ENCODE assay signal across 14 mouse cellular contexts in genomic region chr8:91685408-91685807, GRCm38 (mm10).
DNase-seq lines count a peak whose midpoint lies in the region; ATAC-seq and TF ChIP-seq lines count a peak whose summit lies in the region.
"Had no signal": no experiment of that assay in that cellular context is flagged by ENCODE, and none has a peak within 500 bp of the region (broad histone marks: within the 10 kb centered on the region; RNA-seq: fewer than 3 reads in every experiment).

No protein-coding gene starts in this region.

- no peak overlapping the region for H3K9ac ChIP-seq in liver, postnatal 0 days (replicated peaks)
- H3K9ac ChIP-seq: forebrain, embryonic 12.5 days; limb, embryonic 15.5 days; midbrain, embryonic 13.5 days had no signal

- no peak overlapping the region for H3K4me2 ChIP-seq in liver, postnatal 0 days (ENCODE audit: low read depth, low read length)
- H3K4me2 ChIP-seq: forebrain, embryonic 12.5 days; limb, embryonic 15.5 days; midbrain, embryonic 13.5 days had no signal

- no peaks in the 10 kb centered on the region for H3K36me3 ChIP-seq in liver, postnatal 0 days (replicated peaks; ENCODE audit: insufficient read depth, low read length)
- H3K36me3 ChIP-seq: forebrain, embryonic 12.5 days; limb, embryonic 15.5 days; midbrain, embryonic 13.5 days had no signal

- H3K27ac ChIP-seq in liver, postnatal 0 days (ENCODE audit: low read depth), result no peak overlapping the region
- H3K27ac ChIP-seq: forebrain, embryonic 12.5 days; limb, embryonic 15.5 days; midbrain, embryonic 13.5 days had no signal

- no peaks in the 10 kb centered on the region for H3K9me3 ChIP-seq in liver, postnatal 0 days (ENCODE audit: low read length)
- H3K9me3 ChIP-seq: forebrain, embryonic 12.5 days; limb, embryonic 15.5 days; midbrain, embryonic 13.5 days had no signal

- intact Hi-C loops in heart, postnatal 14 days (cut with DNase I), result no loop called here

- WGBS in liver, postnatal 0 days (ENCODE audit: insufficient replicate concordance), result 43% methylated on average over 3 of the region's 3 CpGs

- H3K27me3 ChIP-seq in liver, postnatal 0 days (ENCODE audit: insufficient read depth, low read length), result 0 out of 2 replicates have a peak, but pooled peaks cover 2% of the 10 kb centered on the region
- H3K27me3 ChIP-seq: Patski had no signal

- no peaks in the 10 kb centered on the region for H3K4me1 ChIP-seq in liver, postnatal 0 days (ENCODE audit: insufficient read depth)
- H3K4me1 ChIP-seq: limb, embryonic 15.5 days had no signal

- peak; percentile 25 to 44 for DNase-seq in cerebellum, postnatal 10 days
- no peak for DNase-seq in cerebellum, adult 11-12 months
- DNase-seq in heart, postnatal 14 days, result peak; percentile 15 to 23
- DNase-seq in heart, adult 11 months, result no peak
- no peak for DNase-seq in liver, postnatal 0 days
- no peak for DNase-seq in liver
- peak; percentile 77 for DNase-seq in adipocyte (ENCODE audit: low spot score)
- no peak for DNase-seq in T-cell, adult 2 months (ENCODE audit: low spot score)
- DNase-seq: cerebellum, adult 8-10 months; thymus, postnatal 25 days had no signal

- TF ChIP-seq CTCF in liver, postnatal 0 days (IDR thresholded peaks at IDR 0.05; ENCODE audit: low read depth), result 0 out of 2 replicates have a peak, but pooled peaks have one; percentile 4

- no peak for TF ChIP-seq EP300 in liver, postnatal 0 days (IDR thresholded peaks at IDR 0.05; ENCODE audit: low read depth)

- H3K4me3 ChIP-seq in liver, postnatal 0 days (ENCODE audit: low read depth, low read length), result no peak overlapping the region
- H3K4me3 ChIP-seq: forebrain, embryonic 12.5 days; limb, embryonic 15.5 days; midbrain, embryonic 13.5 days had no signal

- ATAC-seq in liver, postnatal 0 days, result no peak
- ATAC-seq: midbrain, embryonic 13.5 days; Patski had no signal

Comparison
In these comparisons a context has a peak if more than half of its experiments do, and no peak if none do; other contexts are left out.
1. DNase-seq: peak in cerebellum, postnatal 10 days (2 of 2), heart, postnatal 14 days (2 of 2) and adipocyte (single experiment); none in cerebellum, adult 11-12 months (single experiment), heart, adult 11 months (single experiment), liver, postnatal 0 days (single experiment), liver (single experiment) and T-cell, adult 2 months (single experiment).